Mouse (Mus musculus) embryonic stem cell, embryonic (primary cell): ENCODE measurements around the gene Ablim1.

ENCODE experiments used
- CTCF ChIA-PET, 4 experiments: fragments of 300-600 bp in 2 of 4; fragments of 350-600 bp in 2 of 4; sonication (Branson Sonifier 250); formaldehyde crosslinking; loops; one replicate each; lab custom pipeline; 2022; ENCODE audit warnings: inconsistent platforms in 2 of 4; lab: Charles Lee
- POLR2A ChIA-PET, 4 experiments: fragments of 300-600 bp in 2 of 4; fragments of 350-600 bp in 2 of 4; sonication (Branson Sonifier 250); formaldehyde crosslinking; loops; one replicate each; lab custom pipeline; 2022; ENCODE audit warnings: antibody characterized with exemption in 4 of 4, inconsistent platforms in 1 of 4; lab: Charles Lee

The Ablim1 gene

GRCm38 (mm10) chr19:57062746-57063145, 252.0 kb downstream of the Ablim1 start:
- ChIA-PET POLR2A (interaction anchor here in 1 of 4 experiments (0.6 kb wide), 1 partner anchor 424 kb away, joined by 3 read pairs; no protein-coding TSS in a partner anchor), CTCF (interaction anchor here in 1 of 4 experiments (1.1 kb wide), 1 partner anchor 98 kb away, joined by 3 read pairs; no protein-coding TSS in a partner anchor)

GRCm38 (mm10) chr19:57059018-57059580, 255.6 kb downstream of the Ablim1 start:
- CTCF ChIA-PET, result interaction anchor here (0.6 to 1.3 kb wide), 10 partner anchors 20 to 1517 kb away, joined by 3 to 7 read pairs (median 4); no protein-coding TSS in a partner anchor
- POLR2A ChIA-PET, result interaction anchor here in 2 of 4 experiments (0.6 to 1.2 kb wide), 4 partner anchors 39 to 650 kb away, joined by 3 to 7 read pairs (median 4); no protein-coding TSS in a partner anchor

- CTCF ChIA-PET, result interaction anchor here in 1 of 4 experiments (1.1 kb wide), 2 partner anchors 79 to 150 kb away, joined by 3 read pairs; no protein-coding TSS in a partner anchor
- POLR2A ChIA-PET, result interaction anchor here in 1 of 4 experiments (1.0 kb wide), 1 partner anchor 76 kb away, joined by 9 read pairs; no protein-coding TSS in a partner anchor
Observed at GRCm38 (mm10) chr19:57057568-57057967, 257.2 kb downstream of the Ablim1 start.

- ChIA-PET CTCF (interaction anchor here in 3 of 4 experiments (0.6 to 2.0 kb wide), 5 partner anchors 11 to 490 kb away, joined by 3 to 8 read pairs (median 5); no protein-coding TSS in a partner anchor), POLR2A (interaction anchor here in 2 of 4 experiments (0.6 to 1.5 kb wide), 2 partner anchors 18 to 21 kb away, joined by 3 to 5 read pairs; no protein-coding TSS in a partner anchor)
Observed at GRCm38 (mm10) chr19:57055215-57056120, 259.3 kb downstream of the Ablim1 start.

- CTCF ChIA-PET, result interaction anchor here in 2 of 4 experiments (0.6 to 1.2 kb wide), 3 partner anchors 13 to 98 kb away, joined by 3 to 4 read pairs (median 3); no protein-coding TSS in a partner anchor
- POLR2A ChIA-PET, result interaction anchor here in 1 of 4 experiments (0.6 to 1.3 kb wide), 2 partner anchors 46 to 441 kb away, joined by 3 to 4 read pairs; no protein-coding TSS in a partner anchor
Observed at GRCm38 (mm10) chr19:57052959-57053358, 261.8 kb downstream of the Ablim1 start.

GRCm38 (mm10) chr19:57052016-57052415, 262.7 kb downstream of the Ablim1 start:
- POLR2A ChIA-PET, result interaction anchor here in 2 of 4 experiments (0.6 to 1.3 kb wide), 3 partner anchors 18 to 440 kb away, joined by 3 to 6 read pairs (median 4); no protein-coding TSS in a partner anchor
- CTCF ChIA-PET, result interaction anchor here in 3 of 4 experiments (0.6 to 1.2 kb wide), 4 partner anchors 14 to 996 kb away, joined by 3 to 6 read pairs (median 4); no protein-coding TSS in a partner anchor

GRCm38 (mm10) chr19:57049592-57050090, 265.1 kb downstream of the Ablim1 start:
- ChIA-PET POLR2A (no interaction called here), CTCF (no interaction called here)

GRCm38 (mm10) chr19:57047671-57048320, 266.9 kb downstream of the Ablim1 start:
- CTCF ChIA-PET, result interaction anchor here in 2 of 4 experiments (0.6 to 0.7 kb wide), 2 partner anchors 11 to 247 kb away, joined by 6 to 8 read pairs; no protein-coding TSS in a partner anchor
- POLR2A ChIA-PET, result interaction anchor here in 1 of 4 experiments (0.7 kb wide), 1 partner anchor 144 kb away, joined by 3 read pairs; no protein-coding TSS in a partner anchor

- ChIA-PET POLR2A (no interaction called here), CTCF (interaction anchor here in 2 of 4 experiments (0.9 to 1.0 kb wide), 2 partner anchors 97 to 120 kb away, joined by 3 to 4 read pairs; no protein-coding TSS in a partner anchor)
Observed at GRCm38 (mm10) chr19:57039258-57039657, 275.5 kb downstream of the Ablim1 start.

- ChIA-PET POLR2A (no interaction called here), CTCF (interaction anchor here in 1 of 4 experiments (0.6 kb wide), 1 partner anchor 12 kb away, joined by 6 read pairs; no protein-coding TSS in a partner anchor)
Observed at GRCm38 (mm10) chr19:57036860-57037259, 277.9 kb downstream of the Ablim1 start.

GRCm38 (mm10) chr19:57031582-57031981, 283.1 kb downstream of the Ablim1 start:
- CTCF ChIA-PET, result interaction anchor here (0.5 to 3.0 kb wide), 50 partner anchors 11 to 614 kb away, joined by 3 to 28 read pairs (median 4); partner anchors contain the start of gene Afap1l2 (in 2 of the 4)
- POLR2A ChIA-PET, result interaction anchor here in 1 of 4 experiments (1.0 kb wide), 1 partner anchor 366 kb away, joined by 4 read pairs; no protein-coding TSS in a partner anchor

- POLR2A ChIA-PET, result no interaction called here
- CTCF ChIA-PET, result interaction anchor here in 2 of 4 experiments (0.6 to 1.2 kb wide), 2 partner anchors 109 to 676 kb away, joined by 3 read pairs; no protein-coding TSS in a partner anchor
Observed at GRCm38 (mm10) chr19:57029461-57029860, 285.3 kb downstream of the Ablim1 start.

GRCm38 (mm10) chr19:57028327-57029179, 286.2 kb downstream of the Ablim1 start:
- CTCF ChIA-PET, result interaction anchor here in 1 of 4 experiments (1.0 kb wide), 1 partner anchor 93 kb away, joined by 4 read pairs; no protein-coding TSS in a partner anchor
- POLR2A ChIA-PET, result no interaction called here

- POLR2A ChIA-PET, result no interaction called here
Observed at GRCm38 (mm10) chr19:57026501-57026900, 288.2 kb downstream of the Ablim1 start.

GRCm38 (mm10) chr19:57017785-57018179, 296.9 kb downstream of the Ablim1 start:
- ChIA-PET CTCF (interaction anchor here in 3 of 4 experiments (0.6 to 1.8 kb wide), 5 partner anchors 9 to 486 kb away, joined by 3 to 11 read pairs (median 5); partner anchors contain the start of gene Afap1l2 (in 1 of the 3)), POLR2A (interaction anchor here in 1 of 4 experiments (1.0 kb wide), 1 partner anchor 79 kb away, joined by 3 read pairs; no protein-coding TSS in a partner anchor)

More at GRCm38 (mm10) chr19:57026501-57026900, 288.2 kb downstream of the Ablim1 start:
- CTCF ChIA-PET, result no interaction called here
